Mouse (Mus musculus) kidney, postnatal 25 days (tissue): ENCODE data around the gene Mrpl40.
A peak's percentile ranks its signal among the peaks of the same experiment; 100 is the strongest.
"Not testable (repeated sequence)": the region's sequence is repeated elsewhere in the genome, so short reads cannot be mapped to it uniquely, and the experiment has no call there.

Source experiments
- DNase-seq, 2 experiments: peaks; one replicate each; pipeline ENCODE4 v3.0.0; 2021; ENCODE audit warnings: mixed read lengths in 2 of 2

Gene Mrpl40

GRCm38 (mm10) chr16:18876442-18877308 is at the start of gene Mrpl40, which contains the start of gene Hira:
Gene Mrpl40 (minus strand): TSS chr16:18876862.
Gene Hira (plus strand): TSS chr16:18877037.
- DNase-seq: peak; percentile 94 to 97

- no peak for DNase-seq
Measured at GRCm38 (mm10) chr16:18921771-18922170, 45.1 kb upstream of the Mrpl40 start.

GRCm38 (mm10) chr16:18916064-18916463 is 39.4 kb upstream of the Mrpl40 start:
- no peak for DNase-seq

- DNase-seq: no peak
Measured at GRCm38 (mm10) chr16:18905648-18906047, 29.0 kb upstream of the Mrpl40 start.

- peak in 1 of 2 experiments; percentile 37 for DNase-seq
Measured at GRCm38 (mm10) chr16:18896429-18896828, 19.8 kb upstream of the Mrpl40 start.

- no peak for DNase-seq
Measured at GRCm38 (mm10) chr16:18895249-18895648, 18.6 kb upstream of the Mrpl40 start.

GRCm38 (mm10) chr16:18893840-18894372 is 17.2 kb upstream of the Mrpl40 start:
- DNase-seq: no peak

GRCm38 (mm10) chr16:18884044-18884443 is 7.4 kb upstream of the Mrpl40 start:
- DNase-seq: no peak

- peak in 1 of 2 experiments; percentile 2 for DNase-seq
Measured at GRCm38 (mm10) chr16:18878091-18878720, 1.5 kb upstream of the Mrpl40 start.

- DNase-seq: peak; percentile 59 to 86
Measured at GRCm38 (mm10) chr16:18877386-18878090, 876 bp upstream of the Mrpl40 start.

- DNase-seq: peak in 1 of 2 experiments; percentile 31
Measured at GRCm38 (mm10) chr16:18876091-18876441, 596 bp downstream of the Mrpl40 start.

- DNase-seq: not testable (repeated sequence)
Measured at GRCm38 (mm10) chr16:18870495-18870894, 6.2 kb downstream of the Mrpl40 start.

GRCm38 (mm10) chr16:18860186-18860585 is 16.5 kb downstream of the Mrpl40 start:
- DNase-seq: peak; percentile 22 to 58

- peak in 1 of 2 experiments; percentile 30 for DNase-seq
Measured at GRCm38 (mm10) chr16:18858551-18858950, 18.1 kb downstream of the Mrpl40 start.

- not testable (repeated sequence) for DNase-seq
Measured at GRCm38 (mm10) chr16:18849521-18850190, 27.0 kb downstream of the Mrpl40 start.

- DNase-seq: no peak
Measured at GRCm38 (mm10) chr16:18846301-18846820, 30.3 kb downstream of the Mrpl40 start.

GRCm38 (mm10) chr16:18838346-18838745 is 38.3 kb downstream of the Mrpl40 start:
- no peak for DNase-seq

- DNase-seq: peak; percentile 99
Measured at GRCm38 (mm10) chr16:18836468-18837208, 40.0 kb downstream of the Mrpl40 start, which contains the start of the genes 2510002D24Rik and Gm28539. Gene 2510002D24Rik (plus strand): TSS chr16:18836578. Gene Gm28539 (plus strand): TSS chr16:18836584.

- DNase-seq: no peak
Measured at GRCm38 (mm10) chr16:18836073-18836467, 40.6 kb downstream of the Mrpl40 start.

GRCm38 (mm10) chr16:18833486-18833885 is 43.2 kb downstream of the Mrpl40 start:
- DNase-seq: no peak

GRCm38 (mm10) chr16:18829102-18829501 is 47.6 kb downstream of the Mrpl40 start:
- peak in 1 of 2 experiments; percentile 28 for DNase-seq
